Mouse (Mus musculus) MEL (cell line): ENCODE data around the gene Cyfip2. TPM values are rescaled to one million over a fixed set of nuclear protein-coding genes. Genes with fewer than 3 reads are reported as not detected.

Source experiments
- DNase-seq: peaks from one replicate; pipeline ENCODE4 v3.0.0; 2011; ENCODE audit warnings: low read depth, low spot score
- H3K27ac ChIP-seq: 2 replicates; pipeline ENCODE4 v1.5.1; 2012; ENCODE audit warnings: low read depth, mild to moderate bottlenecking, control low read depth, low read length, moderate library complexity; ENCODE audit not compliant: control insufficient read depth
- H3K27me3 ChIP-seq, 2 experiments: fragments of 150-350 bp in 1 of 2; sonication (generic) in 1 of 2; 2 replicates each; pipeline ENCODE4 v1.6.1; 2012; ENCODE audit warnings: low read length in 2 of 2, mild to moderate bottlenecking in 2 of 2, improper control_type of control experiment in 1 of 2, moderate library complexity in 1 of 2; ENCODE audit not compliant: insufficient read depth in 2 of 2, control insufficient read depth in 1 of 2
- H3K36me3 ChIP-seq, 2 experiments: 2 replicates each; pipeline ENCODE4 v1.6.1; 2012 to 2014; ENCODE audit warnings: low read length in 2 of 2, improper control_type of control experiment in 1 of 2, inconsistent platforms in 1 of 2, mild to moderate bottlenecking in 1 of 2; ENCODE audit not compliant: insufficient read depth in 2 of 2, control insufficient read depth in 1 of 2
- H3K4me1 ChIP-seq, 2 experiments: fragments of 150-350 bp in 1 of 2; sonication (generic) in 1 of 2; 2 replicates each; pipeline ENCODE4 v1.6.1; 2012; ENCODE audit warnings: low read length in 2 of 2, improper control_type of control experiment in 1 of 2, mild to moderate bottlenecking in 1 of 2; ENCODE audit not compliant: insufficient read depth in 2 of 2, control insufficient read depth in 1 of 2
- H3K4me3 ChIP-seq, 2 experiments: fragments of 150-350 bp in 1 of 2; sonication (generic) in 1 of 2; 2 replicates each; pipeline ENCODE4 v1.5.1; 2012; ENCODE audit warnings: low read depth in 2 of 2, low read length in 2 of 2, mild to moderate bottlenecking in 2 of 2, moderate library complexity in 2 of 2, control low read depth in 1 of 2, improper control_type of control experiment in 1 of 2; ENCODE audit not compliant: control insufficient read depth in 1 of 2, insufficient read depth in 1 of 2
- H3K79me2 ChIP-seq: 2 replicates; pipeline ENCODE4 v1.6.1; 2012; ENCODE audit warnings: mild to moderate bottlenecking, low read length, moderate library complexity; ENCODE audit not compliant: control insufficient read depth, poor library complexity, insufficient read depth
- H3K9ac ChIP-seq: 2 replicates; pipeline ENCODE4 v1.6.1; 2012; ENCODE audit warnings: low read depth, mild to moderate bottlenecking, control low read depth, low read length, moderate library complexity; ENCODE audit not compliant: control insufficient read depth, poor library complexity, severe bottlenecking
- H3K9me3 ChIP-seq: fragments of 150-350 bp; sonication (generic); replicated peaks from 2 replicates; pipeline ENCODE4 v1.6.1; 2012; ENCODE audit warnings: mild to moderate bottlenecking, low read length, improper control_type of control experiment, moderate library complexity; ENCODE audit not compliant: insufficient read depth
- EP300 ChIP-seq, 2 experiments: IDR thresholded peaks; 2 replicates each; pipeline ENCODE4 v1.6.1; 2011; ENCODE audit warnings: improper control_type of control experiment in 2 of 2, low read length in 2 of 2, low read depth in 1 of 2, mild to moderate bottlenecking in 1 of 2
- ETS1 ChIP-seq: IDR thresholded peaks from 2 replicates; pipeline ENCODE4 v1.6.1; 2012; ENCODE audit warnings: low read depth, mild to moderate bottlenecking, inconsistent platforms, low read length, improper control_type of control experiment, moderate library complexity
- GABPA ChIP-seq: IDR thresholded peaks from 2 replicates; pipeline ENCODE4 v1.6.1; 2012; ENCODE audit warnings: low read depth, mild to moderate bottlenecking, inconsistent platforms, low read length, improper control_type of control experiment, moderate library complexity
- HCFC1 ChIP-seq: IDR thresholded peaks from 2 replicates; pipeline ENCODE4 v1.6.1; 2012; ENCODE audit warnings: low read depth, mild to moderate bottlenecking, inconsistent platforms, low read length, improper control_type of control experiment, moderate library complexity
- MAZ ChIP-seq: IDR thresholded peaks from 2 replicates; pipeline ENCODE4 v1.6.1; 2012; ENCODE audit warnings: low read depth, mild to moderate bottlenecking, inconsistent platforms, low read length, improper control_type of control experiment
- MEF2A ChIP-seq: IDR thresholded peaks from 2 replicates; pipeline ENCODE4 v1.6.1; 2014; ENCODE audit warnings: low read depth, mild to moderate bottlenecking, inconsistent platforms, low read length, improper control_type of control experiment; ENCODE audit not compliant: poor library complexity, insufficient replicate concordance, severe bottlenecking; ENCODE audit errors: extremely low read depth
- NELFE ChIP-seq: IDR thresholded peaks from 2 replicates; pipeline ENCODE4 v1.6.1; 2011; ENCODE audit warnings: low read depth, low read length, improper control_type of control experiment
- POLR2AphosphoS5 ChIP-seq: IDR thresholded peaks from 2 replicates; pipeline ENCODE4 v1.6.1; 2012; ENCODE audit warnings: low read depth, borderline replicate concordance, mild to moderate bottlenecking, inconsistent platforms, low read length, moderate library complexity, mixed read lengths
- RAD21 ChIP-seq: IDR thresholded peaks from 2 replicates; pipeline ENCODE4 v1.6.1; 2011; ENCODE audit warnings: mild to moderate bottlenecking, low read depth, low read length, improper control_type of control experiment
- SIN3A ChIP-seq: IDR thresholded peaks from 2 replicates; pipeline ENCODE4 v1.6.1; 2012; ENCODE audit warnings: low read length, improper control_type of control experiment, inconsistent platforms
- TBP ChIP-seq: IDR thresholded peaks from 2 replicates; pipeline ENCODE4 v1.8.0; 2011; ENCODE audit warnings: low read depth, low read length, improper control_type of control experiment
- TCF12 ChIP-seq: IDR thresholded peaks from 2 replicates; pipeline ENCODE4 v1.6.1; 2014; ENCODE audit warnings: low read depth, mild to moderate bottlenecking, inconsistent platforms, low read length, improper control_type of control experiment, moderate library complexity
- UBTF ChIP-seq: IDR thresholded peaks from 2 replicates; pipeline ENCODE4 v1.6.1; 2012; ENCODE audit warnings: low read depth, mild to moderate bottlenecking, inconsistent platforms, low read length, improper control_type of control experiment, moderate library complexity, borderline replicate concordance; ENCODE audit not compliant: insufficient read depth
- USF2 ChIP-seq, 2 experiments: IDR thresholded peaks; 2 replicates each; pipeline ENCODE4 v1.6.1; 2011 to 2012; ENCODE audit warnings: improper control_type of control experiment in 2 of 2, low read length in 2 of 2, borderline replicate concordance in 1 of 2, inconsistent platforms in 1 of 2, low read depth in 1 of 2, mild to moderate bottlenecking in 1 of 2; ENCODE audit not compliant: insufficient read depth in 1 of 2
- ZC3H11A ChIP-seq: IDR thresholded peaks from 2 replicates; pipeline ENCODE4 v1.6.1; 2012; ENCODE audit warnings: low read depth, mild to moderate bottlenecking, inconsistent platforms, low read length, improper control_type of control experiment
- ZNF384 ChIP-seq: IDR thresholded peaks from 2 replicates; pipeline ENCODE4 v1.6.1; 2012; ENCODE audit warnings: low read depth, mild to moderate bottlenecking, inconsistent platforms, low read length, improper control_type of control experiment
- polyA plus RNA-seq, 2 experiments: library from polyadenylated mRNA; stranded (reverse) in 1 of 2; unstranded in 1 of 2; fragments of >175 nt in 1 of 2; fragments of >200 nt in 1 of 2; gene quantifications; 2 replicates each; pipeline versions ENCODE4 v1.2.1 to v1.2.4; 2012; ENCODE audit warnings: low replicate concordance in 2 of 2, low read depth in 1 of 2; ENCODE audit not compliant: insufficient read length in 2 of 2, insufficient read depth in 1 of 2, missing spikeins in 1 of 2
- total RNA-seq: library from RNA; depleted of rRNA; stranded (reverse); fragments of 300-350 nt; gene quantifications from 2 replicates; pipeline ENCODE4 v1.2.3, GENCODE M21; 2012

Cyfip2 gene
- total and polyA plus RNA-seq, 3 experiments, result 9.9 to 31.8 (median 18.9) TPM

GRCm38 (mm10) chr11:46299901-46300300, 12.8 kb downstream of the Cyfip2 start (continued):
- TF ChIP-seq ETS1 (no peak), HCFC1 (no peak), NELFE (no peak)

- no peaks in the 10 kb centered on the region for H3K79me2 ChIP-seq
- no peaks in the 10 kb centered on the region for H3K27me3 ChIP-seq
- H3K4me3 ChIP-seq, result no peak overlapping the region
- no peak for TF ChIP-seq RAD21
- no peak for TF ChIP-seq NELFE
- TF ChIP-seq SIN3A, result no peak
- no peak for TF ChIP-seq ZC3H11A
- no peak for TF ChIP-seq TCF12
- no peak for TF ChIP-seq UBTF
- no peak for TF ChIP-seq USF2 (IDR thresholded peaks at IDR 0.05; ENCODE audit: borderline replicate concordance in 1 of 2, insufficient read depth in 1 of 2, low read depth in 1 of 2, low read length in 2 of 2)
- TF ChIP-seq GABPA, result no peak
- no peak for TF ChIP-seq ZNF384
- no peak for TF ChIP-seq ETS1
- DNase-seq, result no peak
- H3K9me3 ChIP-seq, result no peaks in the 10 kb centered on the region
- H3K36me3 ChIP-seq, result peaks cover 0 to 7% of the 10 kb centered on the region in 2 experiments; a peak in 2 of 4 replicates
- no peak overlapping the region for H3K9ac ChIP-seq
- peaks cover 0 to 10% of the 10 kb centered on the region in 2 experiments; a peak in 2 of 4 replicates for H3K4me1 ChIP-seq
- H3K27ac ChIP-seq, result no peak overlapping the region
Measured at GRCm38 (mm10) chr11:46298889-46299785, 13.5 kb downstream of the Cyfip2 start.

GRCm38 (mm10) chr11:46294390-46294789, 18.3 kb downstream of the Cyfip2 start:
- no peak overlapping the region for H3K4me3 ChIP-seq
- H3K36me3 ChIP-seq, result peaks cover 0 to 2% of the 10 kb centered on the region in 2 experiments; a peak in 2 of 4 replicates
- peaks cover 0 to 2% of the 10 kb centered on the region in 2 experiments; a peak in 1 of 4 replicates for H3K4me1 ChIP-seq
- H3K9ac ChIP-seq, result no peak overlapping the region
- H3K27ac ChIP-seq, result no peak overlapping the region
- H3K9me3 ChIP-seq, result no peaks in the 10 kb centered on the region
- TF ChIP-seq MEF2A, result no peak
- no peak for TF ChIP-seq RAD21
- no peak for TF ChIP-seq TBP
- no peak for TF ChIP-seq POLR2AphosphoS5
- no peak for TF ChIP-seq MAZ
- TF ChIP-seq ZC3H11A, result no peak
- no peak for TF ChIP-seq UBTF
- no peak for TF ChIP-seq EP300 (IDR thresholded peaks at IDR 0.05; ENCODE audit: low read depth in 1 of 2, low read length in 2 of 2)
- TF ChIP-seq, all 39 proteins: peak for 0
- Histone ChIP-seq H3K27me3 (no peaks in the 10 kb centered on the region), H3K79me2 (no peaks in the 10 kb centered on the region)
- no peak for DNase-seq
